Mouse (Mus musculus) embryonic fibroblast, embryonic 13.5 days (primary cell): ENCODE data around the gene Hs3st4. TPM values are rescaled to one million over a fixed set of nuclear protein-coding genes. Genes with fewer than 3 reads are reported as not detected.

Source experiments
- H3K27ac ChIP-seq: 2 replicates; pipeline ENCODE4 v1.5.1; 2012; ENCODE audit warnings: low read length, control low read depth, inconsistent platforms; ENCODE audit not compliant: insufficient read depth
- H3K4me1 ChIP-seq: 2 replicates; pipeline ENCODE4 v1.6.1; 2011; ENCODE audit warnings: low read length; ENCODE audit not compliant: control insufficient read depth, insufficient read depth
- H3K4me3 ChIP-seq: 2 replicates; pipeline ENCODE4 v1.5.1; 2011; ENCODE audit warnings: mild to moderate bottlenecking, control low read depth, low read length; ENCODE audit not compliant: insufficient read depth
- CTCF ChIP-seq: IDR thresholded peaks from 2 replicates; pipeline ENCODE4 v1.5.1; 2011; ENCODE audit warnings: mild to moderate bottlenecking, control low read depth, low read length, moderate library complexity, borderline replicate concordance; ENCODE audit not compliant: insufficient read depth
- POLR2A ChIP-seq: IDR thresholded peaks from 2 replicates; pipeline ENCODE4 v1.6.1; 2011; ENCODE audit warnings: low read depth, mild to moderate bottlenecking, control low read depth, low read length, moderate library complexity
- polyA plus RNA-seq: library from polyadenylated mRNA; stranded (reverse); fragments of >200 nt; gene quantifications from 2 replicates; pipeline ENCODE4 v1.2.4, GENCODE M21; 2011; ENCODE audit warnings: low read depth; ENCODE audit not compliant: missing spikeins, insufficient read length

The Hs3st4 gene
- polyA plus RNA-seq, 1 experiment: 0.16 TPM

- H3K27ac ChIP-seq: no peak overlapping the region
- no peaks in the 10 kb centered on the region for H3K4me1 ChIP-seq
- TF ChIP-seq POLR2A (no peak), CTCF (no peak)
- H3K4me3 ChIP-seq: no peak overlapping the region
Observed at GRCm38 (mm10) chr7:123998601-123999000, 15.9 kb downstream of the Hs3st4 start.

GRCm38 (mm10) chr7:124026908-124027307 lies 44.2 kb downstream of the Hs3st4 start:
- TF ChIP-seq POLR2A (no peak), CTCF (no peak)

GRCm38 (mm10) chr7:124032236-124032635 lies 49.6 kb downstream of the Hs3st4 start:
- H3K27ac ChIP-seq: no peak overlapping the region

More at GRCm38 (mm10) chr7:124026908-124027307, 44.2 kb downstream of the Hs3st4 start:
- H3K4me3 ChIP-seq: no peak overlapping the region
- H3K27ac ChIP-seq: no peak overlapping the region
- no peaks in the 10 kb centered on the region for H3K4me1 ChIP-seq

GRCm38 (mm10) chr7:124033332-124033731 lies 50.7 kb downstream of the Hs3st4 start:
- TF ChIP-seq CTCF (no peak), POLR2A (no peak)
- H3K4me1 ChIP-seq: no peaks in the 10 kb centered on the region

More at GRCm38 (mm10) chr7:124032236-124032635, 49.6 kb downstream of the Hs3st4 start:
- H3K4me3 ChIP-seq: no peak overlapping the region
- TF ChIP-seq POLR2A (no peak), CTCF (no peak)
- no peaks in the 10 kb centered on the region for H3K4me1 ChIP-seq

GRCm38 (mm10) chr7:124037281-124037700 lies 54.6 kb downstream of the Hs3st4 start:
- Histone ChIP-seq H3K27ac (no peak overlapping the region), H3K4me1 (no peaks in the 10 kb centered on the region), H3K4me3 (no peak overlapping the region)
- no peak for TF ChIP-seq POLR2A
- no peak for TF ChIP-seq CTCF

More at GRCm38 (mm10) chr7:124033332-124033731, 50.7 kb downstream of the Hs3st4 start:
- no peak overlapping the region for H3K27ac ChIP-seq
- no peak overlapping the region for H3K4me3 ChIP-seq

- H3K4me1 ChIP-seq: no peaks in the 10 kb centered on the region
- TF ChIP-seq POLR2A (no peak), CTCF (no peak)
- H3K27ac ChIP-seq: no peak overlapping the region
- no peak overlapping the region for H3K4me3 ChIP-seq
Observed at GRCm38 (mm10) chr7:124039142-124039541, 56.5 kb downstream of the Hs3st4 start.

- H3K27ac ChIP-seq: no peak overlapping the region
- H3K4me3 ChIP-seq: no peak overlapping the region
- no peaks in the 10 kb centered on the region for H3K4me1 ChIP-seq
- TF ChIP-seq POLR2A (no peak), CTCF (no peak)
Observed at GRCm38 (mm10) chr7:124047382-124047781, 64.7 kb downstream of the Hs3st4 start.

GRCm38 (mm10) chr7:124048971-124049370 lies 66.3 kb downstream of the Hs3st4 start:
- TF ChIP-seq POLR2A (no peak), CTCF (no peak)
- Histone ChIP-seq H3K27ac (no peak overlapping the region), H3K4me3 (no peak overlapping the region), H3K4me1 (no peaks in the 10 kb centered on the region)

- H3K27ac ChIP-seq: no peak overlapping the region
- no peaks in the 10 kb centered on the region for H3K4me1 ChIP-seq
- no peak overlapping the region for H3K4me3 ChIP-seq
- no peak for TF ChIP-seq POLR2A
- TF ChIP-seq CTCF: no peak
Observed at GRCm38 (mm10) chr7:124050421-124050820, 67.8 kb downstream of the Hs3st4 start.

- Histone ChIP-seq H3K4me1 (no peaks in the 10 kb centered on the region), H3K27ac (no peak overlapping the region), H3K4me3 (no peak overlapping the region)
- TF ChIP-seq POLR2A: no peak
- TF ChIP-seq CTCF: no peak
Observed at GRCm38 (mm10) chr7:124083741-124084140, 101.1 kb downstream of the Hs3st4 start.
